Mouse (Mus musculus) liver, embryonic 13.5 days (tissue): ENCODE measurements around the gene Angptl2. TPM values are rescaled to one million over a fixed set of nuclear protein-coding genes. Genes with fewer than 3 reads are reported as not detected.

Experiments used
- ATAC-seq: fragments of 200-750 bp; cut with Nextera tagmentation; 2 replicates; pipeline ENCODE4 v1.8.0; 2017; ENCODE audit warnings: low read depth, mild to moderate bottlenecking, moderate number of reproducible peaks, moderate library complexity
- DNase-seq: peaks from one replicate; pipeline ENCODE4 v3.0.0; 2022
- H3K27ac ChIP-seq: fragments of 300-500 bp; sonication (generic); 2 replicates; pipeline ENCODE4 v1.5.1; 2015; ENCODE audit warnings: moderate library complexity, mild to moderate bottlenecking, inconsistent platforms
- H3K27me3 ChIP-seq: fragments of 300-500 bp; sonication (generic); 2 replicates; pipeline ENCODE4 v1.6.1; 2015; ENCODE audit warnings: mild to moderate bottlenecking, inconsistent platforms
- H3K36me3 ChIP-seq: fragments of 300-500 bp; sonication (generic); 2 replicates; pipeline ENCODE4 v1.6.1; 2015; ENCODE audit warnings: mild to moderate bottlenecking, inconsistent platforms
- H3K4me1 ChIP-seq: fragments of 300-500 bp; sonication (generic); replicated peaks from 2 replicates; pipeline ENCODE4 v1.6.1; 2015; ENCODE audit warnings: inconsistent platforms
- H3K4me2 ChIP-seq: fragments of 300-500 bp; sonication (generic); 2 replicates; pipeline ENCODE4 v1.6.1; 2015; ENCODE audit warnings: inconsistent platforms, mild to moderate bottlenecking, moderate library complexity
- H3K4me3 ChIP-seq: fragments of 300-500 bp; sonication (generic); replicated peaks from 2 replicates; pipeline ENCODE4 v1.5.1; 2015; ENCODE audit warnings: mild to moderate bottlenecking, inconsistent platforms
- H3K9ac ChIP-seq: fragments of 300-500 bp; sonication (generic); 2 replicates; pipeline ENCODE4 v1.6.1; 2015; ENCODE audit warnings: mild to moderate bottlenecking, inconsistent platforms
- H3K9me3 ChIP-seq: fragments of 300-500 bp; sonication (generic); replicated peaks from 2 replicates; pipeline ENCODE4 v1.6.1; 2016; ENCODE audit warnings: inconsistent platforms
- WGBS: fragments of 180-500 bp; shearing (Covaris S2); methylation state at CpG from one replicate; pipeline ENCODE4 v1.1.7; 2015; ENCODE audit not compliant: insufficient replicate concordance; 5-methylcytosine and 5-hydroxymethylcytosine counted together
- polyA plus RNA-seq: library from polyadenylated mRNA; unstranded; fragments of >200 nt; fragmentation: Nextera tagmentation; extraction: Ambion mirVana; gene quantifications from 2 replicates; pipeline ENCODE4 v1.2.1, GENCODE M21; 2015

The Angptl2 gene
- polyA plus RNA-seq, 1 experiment from 2014 or later: 2.6 TPM

GRCm38 (mm10) chr2:33220246-33220645 lies 4.4 kb downstream of the Angptl2 start:
- WGBS: 70% methylated on average over 6 of the region's 6 CpGs
- ATAC-seq (no peak), DNase-seq (no peak)
- no peaks in the 10 kb centered on the region for H3K36me3 ChIP-seq
- H3K4me2 ChIP-seq: no peak overlapping the region
- H3K27me3 ChIP-seq: no peaks in the 10 kb centered on the region
- no peak overlapping the region for H3K27ac ChIP-seq
- no peak overlapping the region for H3K4me3 ChIP-seq
- H3K9me3 ChIP-seq: no peaks in the 10 kb centered on the region
- peaks cover 23% of the 10 kb centered on the region for H3K4me1 ChIP-seq
- no peak overlapping the region for H3K9ac ChIP-seq

DNA sequence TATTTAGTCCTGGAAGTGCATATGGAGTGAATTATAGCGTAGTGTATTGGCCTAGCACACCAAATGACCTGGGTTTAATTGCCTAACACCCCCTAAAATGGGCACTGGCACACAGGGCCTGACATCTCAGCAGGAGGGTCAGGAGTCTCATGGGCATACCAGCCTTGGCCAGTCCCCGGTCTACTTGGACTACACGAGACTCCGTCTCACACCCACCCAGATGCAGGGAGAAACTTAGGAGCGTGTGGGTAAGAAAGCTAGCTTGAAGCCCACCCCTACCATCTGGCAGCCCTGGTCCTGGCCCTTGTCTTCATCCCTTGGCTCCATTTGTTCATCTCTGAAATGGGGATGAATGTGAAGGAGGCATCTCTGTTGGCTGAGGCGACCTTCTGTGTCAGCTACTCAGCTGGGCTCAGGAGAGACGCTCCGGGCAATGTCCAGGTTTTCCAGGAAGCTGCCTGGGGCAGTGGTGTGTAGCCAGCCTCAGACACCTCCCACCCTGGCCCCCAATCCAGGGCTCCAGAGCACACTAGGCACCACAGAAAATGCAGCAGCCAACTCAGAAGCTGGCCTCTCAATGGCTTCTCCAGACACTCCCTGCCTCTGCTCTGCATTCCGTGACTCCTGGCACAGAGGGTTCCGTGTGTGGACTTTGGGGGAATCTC lies 4.9 kb downstream of the Angptl2 start:
- no peak overlapping the region for H3K4me3 ChIP-seq

GRCm38 (mm10) chr2:33221339-33221900 lies 5.6 kb downstream of the Angptl2 start:
- Histone ChIP-seq H3K4me2 (no peak overlapping the region), H3K9ac (no peak overlapping the region), H3K9me3 (no peaks in the 10 kb centered on the region), H3K4me3 (no peak overlapping the region), H3K36me3 (no peaks in the 10 kb centered on the region), H3K27me3 (no peaks in the 10 kb centered on the region), H3K4me1 (peaks cover 11% of the 10 kb centered on the region), H3K27ac (no peak overlapping the region)
- DNase-seq: no peak
- WGBS: 57% methylated on average over 11 of the region's 11 CpGs
- ATAC-seq: no peak

More for the DNA sequence above, 4.9 kb downstream of the Angptl2 start:
- DNase-seq (no peak), ATAC-seq (no peak)
- Histone ChIP-seq H3K36me3 (no peaks in the 10 kb centered on the region), H3K4me1 (peaks cover 17% of the 10 kb centered on the region), H3K9ac (no peak overlapping the region), H3K27ac (no peak overlapping the region), H3K4me2 (no peak overlapping the region), H3K27me3 (no peaks in the 10 kb centered on the region), H3K9me3 (no peaks in the 10 kb centered on the region)
- WGBS: 73% methylated on average over 10 of the region's 10 CpGs

- Histone ChIP-seq H3K4me3 (no peak overlapping the region), H3K27me3 (no peaks in the 10 kb centered on the region), H3K27ac (no peak overlapping the region), H3K9me3 (no peaks in the 10 kb centered on the region), H3K4me2 (no peak overlapping the region), H3K36me3 (no peaks in the 10 kb centered on the region), H3K9ac (no peak overlapping the region), H3K4me1 (peaks cover 6% of the 10 kb centered on the region; the same call in 1 of the 2 replicates)
- no peak for ATAC-seq
- 68% methylated on average over 6 of the region's 6 CpGs for WGBS
- no peak for DNase-seq
Observed at GRCm38 (mm10) chr2:33222480-33222879, 6.6 kb downstream of the Angptl2 start.

DNA sequence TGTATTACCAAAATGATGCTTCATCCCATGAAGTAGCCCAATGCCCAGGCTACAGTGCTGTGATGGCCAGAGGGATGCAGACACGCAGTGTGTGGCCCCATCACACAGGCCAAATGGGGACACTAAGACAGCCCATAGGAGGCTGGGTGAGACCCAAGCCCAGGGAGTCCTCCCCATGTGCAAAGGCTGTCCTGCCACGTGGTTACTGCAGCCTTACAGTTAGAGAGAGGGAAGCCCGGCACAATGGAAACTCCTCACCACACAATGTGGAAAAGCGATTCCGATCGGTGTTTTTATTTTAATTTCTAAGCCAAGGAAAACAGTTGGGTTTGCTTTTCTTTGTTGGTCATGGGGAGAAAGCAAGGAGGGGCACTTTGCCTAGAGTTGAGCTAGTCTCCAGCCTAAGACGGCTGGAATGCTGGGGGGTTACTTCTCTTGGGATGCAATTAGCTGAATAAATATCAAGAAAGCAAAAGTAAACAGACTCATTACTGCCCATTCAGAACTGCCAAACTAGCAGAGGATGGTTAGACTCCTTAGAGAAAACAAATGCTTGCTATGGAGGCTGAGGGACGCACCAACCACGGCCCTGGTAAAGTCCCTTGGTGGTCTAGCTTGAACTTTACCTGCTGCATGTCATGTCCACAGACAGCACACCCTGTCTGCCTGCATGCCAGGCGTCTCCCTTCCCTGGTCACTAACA lies 7.9 kb downstream of the Angptl2 start:
- no peaks in the 10 kb centered on the region for H3K27me3 ChIP-seq
- H3K4me1 ChIP-seq: 0 out of 2 replicates have a peak, but pooled peaks cover 5% of the 10 kb centered on the region
- no peak overlapping the region for H3K4me3 ChIP-seq
- H3K9ac ChIP-seq: no peak overlapping the region
- no peak overlapping the region for H3K27ac ChIP-seq
- H3K36me3 ChIP-seq: no peaks in the 10 kb centered on the region
- DNase-seq: no peak
- 72% methylated on average over 10 of the region's 10 CpGs for WGBS
- ATAC-seq: no peak
- no peaks in the 10 kb centered on the region for H3K9me3 ChIP-seq
- H3K4me2 ChIP-seq: no peak overlapping the region

- 74% methylated on average over 7 of the region's 7 CpGs for WGBS
- Histone ChIP-seq H3K27me3 (no peaks in the 10 kb centered on the region), H3K27ac (no peak overlapping the region), H3K4me1 (0 out of 2 replicates have a peak, but pooled peaks cover 5% of the 10 kb centered on the region), H3K9me3 (no peaks in the 10 kb centered on the region), H3K9ac (no peak overlapping the region), H3K36me3 (no peaks in the 10 kb centered on the region), H3K4me3 (no peak overlapping the region), H3K4me2 (no peak overlapping the region)
- ATAC-seq (no peak), DNase-seq (no peak)
Observed at GRCm38 (mm10) chr2:33225921-33226320, 10.1 kb downstream of the Angptl2 start.

- ATAC-seq: no peak
- H3K27ac ChIP-seq: no peak overlapping the region
- no peaks in the 10 kb centered on the region for H3K9me3 ChIP-seq
- no peaks in the 10 kb centered on the region for H3K27me3 ChIP-seq
- no peaks in the 10 kb centered on the region for H3K36me3 ChIP-seq
- no peak for DNase-seq
- WGBS: 82% methylated on average over 11 of the region's 11 CpGs
- H3K9ac ChIP-seq: no peak overlapping the region
- H3K4me3 ChIP-seq: no peak overlapping the region
- 0 out of 2 replicates have a peak, but pooled peaks cover 5% of the 10 kb centered on the region for H3K4me1 ChIP-seq
- no peak overlapping the region for H3K4me2 ChIP-seq
Observed at GRCm38 (mm10) chr2:33228077-33228476, 12.2 kb downstream of the Angptl2 start.

- ATAC-seq: no peak
- no peaks in the 10 kb centered on the region for H3K27me3 ChIP-seq
- no peak overlapping the region for H3K27ac ChIP-seq
- H3K4me2 ChIP-seq: no peak overlapping the region
- no peaks in the 10 kb centered on the region for H3K9me3 ChIP-seq
- no peak overlapping the region for H3K4me3 ChIP-seq
- no peak for DNase-seq
- no peaks in the 10 kb centered on the region for H3K36me3 ChIP-seq
- H3K4me1 ChIP-seq: 0 out of 2 replicates have a peak, but pooled peaks cover 5% of the 10 kb centered on the region
- WGBS: 84% methylated on average over 15 of the region's 15 CpGs
- H3K9ac ChIP-seq: no peak overlapping the region
Observed at GRCm38 (mm10) chr2:33228551-33228950, 12.7 kb downstream of the Angptl2 start.

GRCm38 (mm10) chr2:33230701-33231100 lies 14.8 kb downstream of the Angptl2 start:
- no peak for DNase-seq
- H3K4me2 ChIP-seq: no peak overlapping the region
- H3K9me3 ChIP-seq: no peaks in the 10 kb centered on the region
- H3K36me3 ChIP-seq: no peaks in the 10 kb centered on the region
- no peaks in the 10 kb centered on the region for H3K27me3 ChIP-seq
- ATAC-seq: no peak
- 63% methylated on average over 10 of the region's 10 CpGs for WGBS
- 0 out of 2 replicates have a peak, but pooled peaks cover 5% of the 10 kb centered on the region for H3K4me1 ChIP-seq
- no peak overlapping the region for H3K27ac ChIP-seq
- no peak overlapping the region for H3K9ac ChIP-seq
- H3K4me3 ChIP-seq: no peak overlapping the region

GRCm38 (mm10) chr2:33231788-33232187 lies 15.9 kb downstream of the Angptl2 start:
- no peaks in the 10 kb centered on the region for H3K36me3 ChIP-seq
- no peak overlapping the region for H3K27ac ChIP-seq
- H3K27me3 ChIP-seq: no peaks in the 10 kb centered on the region
- H3K9me3 ChIP-seq: no peaks in the 10 kb centered on the region
- ATAC-seq: no peak
- no peak overlapping the region for H3K4me3 ChIP-seq
- no peak overlapping the region for H3K4me2 ChIP-seq
- H3K4me1 ChIP-seq: 0 out of 2 replicates have a peak, but pooled peaks cover 5% of the 10 kb centered on the region
- DNase-seq: no peak
- 82% methylated on average over 2 of the region's 2 CpGs for WGBS
- H3K9ac ChIP-seq: no peak overlapping the region

DNA sequence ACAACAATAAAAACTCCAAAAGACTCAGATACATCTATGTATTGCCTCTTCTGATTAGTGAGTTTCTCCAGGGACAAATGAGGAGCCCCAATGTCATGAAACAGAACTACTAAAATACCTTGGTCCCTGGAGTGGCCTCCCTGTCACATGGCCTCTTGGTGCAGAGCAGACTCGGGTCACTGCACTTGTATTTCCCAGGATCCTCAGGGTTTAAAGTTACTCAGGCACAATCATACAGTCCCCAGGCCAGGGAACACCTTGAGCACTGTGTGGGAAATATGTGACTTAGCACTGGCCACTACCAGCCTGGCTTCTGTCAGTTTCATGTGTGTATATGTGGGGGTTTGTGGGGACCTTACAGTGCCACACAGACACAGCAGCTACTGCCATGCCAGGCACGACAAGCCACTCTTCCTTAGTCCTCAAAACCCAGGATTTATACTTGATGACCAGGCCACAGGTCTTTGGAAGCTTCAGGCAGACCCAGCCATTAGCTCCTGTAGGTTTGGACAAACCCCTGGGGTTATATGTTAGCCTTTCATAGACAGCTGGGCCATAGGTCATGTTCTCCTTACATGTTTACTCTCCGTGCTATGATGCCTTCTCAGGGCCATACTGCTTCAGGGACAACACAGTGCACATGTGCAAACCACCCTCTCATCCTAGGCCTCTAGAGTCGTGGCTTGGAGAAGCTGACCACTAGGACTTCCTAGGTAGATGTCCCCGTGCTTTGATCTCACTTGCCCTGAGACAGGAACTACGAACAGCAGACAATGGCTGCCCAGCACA lies 17.1 kb downstream of the Angptl2 start:
- Histone ChIP-seq H3K9ac (no peak overlapping the region), H3K27me3 (no peaks in the 10 kb centered on the region), H3K36me3 (no peaks in the 10 kb centered on the region), H3K4me3 (no peak overlapping the region), H3K4me1 (no peaks in the 10 kb centered on the region), H3K9me3 (no peaks in the 10 kb centered on the region), H3K27ac (no peak overlapping the region), H3K4me2 (no peak overlapping the region)
- WGBS: 55% methylated on average over 6 of the region's 6 CpGs
- DNase-seq (no peak), ATAC-seq (0 out of 2 replicates have a peak, but pooled peaks have one; percentile 23)
